Mouse (Mus musculus) liver, adult 2 months (tissue): ENCODE results near the gene Ap4s1. TPM values are rescaled to one million over a fixed set of nuclear protein-coding genes. Genes with fewer than 3 reads are reported as not detected.
A peak's percentile ranks its signal among the peaks of the same experiment; 100 is the strongest.

Experiments used
- DNase-seq: peaks from one replicate; pipeline ENCODE4 v3.0.0-alpha.2; 2011; ENCODE audit warnings: low read depth, low spot score; ENCODE audit errors: extremely low read depth
- H3K27ac ChIP-seq: fragments of 200-500 bp; replicated peaks from 2 replicates; pipeline ENCODE4 v1.5.1; 2012; ENCODE audit warnings: low read depth, mild to moderate bottlenecking, control low read depth, inconsistent platforms, low read length; ENCODE audit not compliant: insufficient read depth
- H3K27me3 ChIP-seq: fragments of 200-500 bp; 2 replicates; pipeline ENCODE4 v1.6.1; 2012; ENCODE audit warnings: mild to moderate bottlenecking, moderate library complexity, low read length, inconsistent platforms; ENCODE audit not compliant: control insufficient read depth, insufficient read depth
- H3K36me3 ChIP-seq: fragments of 200-500 bp; 2 replicates; pipeline ENCODE4 v1.6.1; 2012; ENCODE audit warnings: low read length, inconsistent platforms; ENCODE audit not compliant: control insufficient read depth, insufficient read depth
- H3K4me1 ChIP-seq: fragments of 200-500 bp; 2 replicates; pipeline ENCODE4 v1.6.1; 2011; ENCODE audit warnings: low read length; ENCODE audit not compliant: control insufficient read depth, insufficient read depth
- H3K4me3 ChIP-seq: fragments of 200-500 bp; 2 replicates; pipeline ENCODE4 v1.5.1; 2011; ENCODE audit warnings: low read depth, mild to moderate bottlenecking, control low read depth, low read length, moderate library complexity; ENCODE audit not compliant: insufficient read depth
- H3K79me2 ChIP-seq: fragments of 200-500 bp; 2 replicates; pipeline ENCODE4 v1.6.1; 2012; ENCODE audit warnings: inconsistent platforms, mild to moderate bottlenecking, low read length, moderate library complexity; ENCODE audit not compliant: control insufficient read depth, insufficient read depth
- H3K9ac ChIP-seq: fragments of 200-500 bp; 2 replicates; pipeline ENCODE4 v1.6.1; 2012; ENCODE audit warnings: low read depth, mild to moderate bottlenecking, control low read depth, inconsistent platforms, low read length
- CTCF ChIP-seq: fragments of 200-500 bp; IDR thresholded peaks from 2 replicates; pipeline ENCODE4 v1.5.1; 2011; ENCODE audit warnings: low read depth, low read length, control low read depth
- POLR2A ChIP-seq: fragments of 200-500 bp; IDR thresholded peaks from 2 replicates; pipeline ENCODE4 v1.6.1; 2011; ENCODE audit warnings: low read length, control low read depth; ENCODE audit not compliant: insufficient read depth; ENCODE audit errors: extremely low read depth
- WGBS: fragments of 180-500 bp; shearing (Covaris S2); methylation state at CpG from one replicate; pipeline ENCODE4 v1.1.7; 2018; 5-methylcytosine and 5-hydroxymethylcytosine counted together
- polyA plus RNA-seq: library from polyadenylated mRNA; depleted of rRNA; stranded (reverse); fragments of >200 nt; gene quantifications from 2 replicates; pipeline ENCODE4 v1.2.3, GENCODE M21; 2012
- total RNA-seq: library from RNA; depleted of rRNA; stranded (reverse); fragments of >200 nt; gene quantifications from 2 replicates; pipeline ENCODE4 v1.2.3, GENCODE M21; 2014

Gene Ap4s1
- total and polyA plus RNA-seq, 2 experiments: 4.4 to 20.3 TPM

DNA sequence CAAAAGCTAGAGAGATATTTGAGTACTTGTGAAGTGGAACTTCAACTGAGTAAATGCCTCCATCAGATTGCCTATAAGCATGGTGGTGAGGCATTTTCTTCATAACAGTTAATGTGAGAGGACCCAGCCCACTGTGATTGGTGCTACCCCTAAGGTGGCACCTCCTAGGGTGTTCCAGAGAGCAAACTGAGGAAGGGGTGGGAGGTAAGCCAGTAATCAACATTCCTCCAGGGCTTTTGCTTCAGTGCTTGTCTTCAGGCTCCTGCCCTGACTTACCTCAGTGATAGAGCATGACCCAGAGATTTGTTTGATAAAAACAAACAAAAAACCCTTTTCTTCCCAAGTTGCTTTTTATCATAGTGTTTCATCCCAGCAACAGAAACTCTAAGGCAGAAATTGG, 26.9 kb upstream of the Ap4s1 start:
- no peaks in the 10 kb centered on the region for H3K27me3 ChIP-seq
- no peak for TF ChIP-seq CTCF
- TF ChIP-seq POLR2A: no peak
- no peak overlapping the region for H3K27ac ChIP-seq
- peaks cover 15% of the 10 kb centered on the region for H3K4me1 ChIP-seq
- no peaks in the 10 kb centered on the region for H3K36me3 ChIP-seq
- H3K9ac ChIP-seq: no peak overlapping the region
- no peak overlapping the region for H3K4me3 ChIP-seq
- peaks cover 20% of the 10 kb centered on the region; the same call in 1 of the 2 replicates for H3K79me2 ChIP-seq
- no peak for DNase-seq

DNA sequence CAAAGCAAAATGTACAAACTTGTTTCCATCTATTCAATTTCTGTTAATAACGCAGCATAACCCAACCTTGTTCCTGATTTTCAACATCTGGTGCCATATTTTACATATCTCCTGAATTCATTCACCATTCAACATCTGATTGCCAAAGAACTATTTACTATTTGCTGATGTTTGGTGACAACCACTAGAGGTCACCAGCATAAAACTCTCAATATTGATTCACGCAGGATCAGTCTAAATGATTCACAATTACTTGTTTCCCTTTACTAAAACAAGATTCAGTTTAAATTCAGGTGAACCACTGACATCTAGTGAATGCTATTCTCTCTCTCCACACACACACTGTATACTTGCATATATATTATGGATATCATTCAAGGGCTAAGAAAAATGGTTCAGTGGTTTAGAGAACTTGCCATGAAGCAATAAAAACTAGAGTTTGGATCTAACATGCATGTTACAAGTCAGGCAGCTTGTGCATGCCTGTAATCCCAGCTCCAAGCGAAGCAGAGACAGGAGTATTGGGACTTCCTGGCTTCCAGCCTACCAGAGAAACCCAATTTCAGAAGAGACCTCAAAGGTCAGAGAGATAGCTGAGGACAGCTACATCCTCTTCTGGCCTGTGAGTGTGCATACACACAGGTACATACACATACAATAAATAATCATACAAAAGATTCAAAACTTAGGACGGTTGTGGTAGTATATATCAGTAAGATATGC, 24.0 kb upstream of the Ap4s1 start:
- Histone ChIP-seq H3K27me3 (no peaks in the 10 kb centered on the region), H3K4me3 (no peak overlapping the region), H3K27ac (peak overlapping the region; percentile 15; the same call in 1 of the 2 replicates), H3K79me2 (peaks cover 30% of the 10 kb centered on the region; the same call in 1 of the 2 replicates), H3K9ac (no peak overlapping the region), H3K4me1 (peaks cover 19% of the 10 kb centered on the region), H3K36me3 (no peaks in the 10 kb centered on the region)
- TF ChIP-seq POLR2A (no peak), CTCF (no peak)
- peak; percentile 72 for DNase-seq
- 19% methylated on average over 4 of the region's 4 CpGs for WGBS

DNA sequence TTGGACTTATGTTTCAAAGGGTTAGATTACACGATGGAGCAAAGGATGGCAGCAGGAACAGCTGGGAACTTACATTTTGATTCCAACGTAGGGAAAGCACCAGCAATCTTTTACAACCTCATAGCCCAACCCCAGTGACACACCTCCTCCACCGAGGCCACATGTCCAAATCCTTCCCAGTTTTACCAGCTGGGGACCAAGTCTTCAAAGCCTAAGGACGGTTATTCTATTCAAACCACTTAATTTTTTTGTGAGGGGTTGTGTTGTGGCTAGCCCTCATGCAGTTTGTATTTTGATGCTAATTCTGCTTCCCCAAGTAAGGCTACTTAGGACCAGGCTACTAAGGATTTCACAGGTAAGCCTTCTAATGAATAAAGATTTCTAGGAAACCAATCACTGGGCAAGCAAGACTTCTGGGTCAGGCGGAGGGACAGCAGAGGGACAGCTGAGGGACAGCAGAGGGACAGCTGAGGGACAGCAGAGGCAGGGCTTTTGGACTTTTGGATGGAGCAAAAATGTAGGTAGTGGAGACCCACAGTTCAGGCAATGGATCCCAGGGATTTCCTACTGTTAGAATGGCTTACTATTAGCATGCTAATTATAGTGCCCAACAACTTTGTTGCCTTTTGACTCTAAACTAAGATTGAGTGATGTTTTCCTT, 19.5 kb upstream of the Ap4s1 start:
- no peak for TF ChIP-seq CTCF
- TF ChIP-seq POLR2A: no peak
- Histone ChIP-seq H3K27ac (no peak overlapping the region), H3K36me3 (no peaks in the 10 kb centered on the region), H3K27me3 (no peaks in the 10 kb centered on the region), H3K79me2 (peaks cover 32% of the 10 kb centered on the region; the same call in 1 of the 2 replicates), H3K4me3 (no peak overlapping the region), H3K9ac (no peak overlapping the region), H3K4me1 (peaks cover 15% of the 10 kb centered on the region)
- WGBS: 51% methylated on average over 5 of the region's 5 CpGs
- DNase-seq: no peak

- Histone ChIP-seq H3K9ac (no peak overlapping the region), H3K27me3 (no peaks in the 10 kb centered on the region), H3K27ac (no peak overlapping the region), H3K4me1 (peaks cover 14% of the 10 kb centered on the region), H3K36me3 (no peaks in the 10 kb centered on the region), H3K79me2 (peaks cover 35% of the 10 kb centered on the region; the same call in 1 of the 2 replicates), H3K4me3 (no peak overlapping the region)
- TF ChIP-seq CTCF (no peak; the same call in 1 of the 2 replicates), POLR2A (no peak)
- WGBS: 58% methylated on average over 4 of the region's 4 CpGs
- DNase-seq: no peak
These were observed 17.6 kb upstream of the Ap4s1 start for GRCm38 (mm10) chr12:51673270-51673669.

DNA sequence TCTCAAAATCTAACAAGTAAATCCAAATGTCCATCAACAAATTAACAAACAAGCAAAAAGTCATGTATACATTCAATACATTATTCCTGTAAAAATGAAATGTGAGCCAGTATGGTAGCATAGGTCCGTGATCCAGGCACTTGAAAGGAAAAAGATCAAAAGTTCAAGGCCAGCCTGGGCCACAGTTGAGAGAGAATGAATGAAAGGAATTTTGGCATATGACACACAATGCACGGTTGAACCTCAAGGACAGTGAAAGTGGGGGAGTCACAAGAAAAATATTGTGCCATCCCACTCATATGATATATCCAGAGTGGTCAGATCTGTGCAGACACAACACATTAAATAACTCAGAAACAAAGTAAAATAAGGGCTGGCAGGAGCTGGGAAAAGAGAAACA, 14.4 kb upstream of the Ap4s1 start:
- peaks cover 18% of the 10 kb centered on the region for H3K4me1 ChIP-seq
- no peaks in the 10 kb centered on the region for H3K27me3 ChIP-seq
- TF ChIP-seq POLR2A: no peak
- TF ChIP-seq CTCF: no peak
- DNase-seq: no peak
- WGBS: 11% methylated on average over 2 of the region's 2 CpGs
- H3K27ac ChIP-seq: no peak overlapping the region
- H3K4me3 ChIP-seq: no peak overlapping the region
- H3K79me2 ChIP-seq: peaks cover 33% of the 10 kb centered on the region; the same call in 1 of the 2 replicates
- no peaks in the 10 kb centered on the region for H3K36me3 ChIP-seq
- H3K9ac ChIP-seq: no peak overlapping the region

DNA sequence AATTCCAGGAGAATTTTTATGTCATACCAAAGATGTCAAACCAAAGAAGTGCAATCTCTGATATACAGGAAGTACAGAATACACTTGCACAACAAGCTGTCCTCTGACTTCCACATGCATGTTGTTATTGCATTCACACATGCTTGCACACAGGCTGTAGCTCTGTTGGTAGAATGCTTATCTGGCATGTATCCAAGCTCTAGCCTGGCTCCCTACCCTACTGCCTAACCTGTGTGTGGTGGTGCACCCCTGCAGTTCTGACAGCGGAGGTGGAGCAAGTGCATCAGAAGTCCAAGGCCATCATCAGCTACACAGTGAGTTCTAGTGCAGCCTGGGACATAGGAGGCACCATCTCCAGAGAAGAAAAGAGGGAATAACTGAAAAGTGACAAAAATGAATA, 12.0 kb upstream of the Ap4s1 start:
- H3K4me1 ChIP-seq: peaks cover 8% of the 10 kb centered on the region
- no peak for TF ChIP-seq POLR2A
- H3K9ac ChIP-seq: no peak overlapping the region
- H3K4me3 ChIP-seq: no peak overlapping the region
- H3K27me3 ChIP-seq: no peaks in the 10 kb centered on the region
- DNase-seq: peak; percentile 48
- no peaks in the 10 kb centered on the region; the same call in 1 of the 2 replicates for H3K36me3 ChIP-seq
- peaks cover 30% of the 10 kb centered on the region; the same call in 1 of the 2 replicates for H3K79me2 ChIP-seq
- 32% methylated on average over 1 of the region's 1 CpGs for WGBS
- peak overlapping the region; percentile 13 for H3K27ac ChIP-seq
